Mouse (Mus musculus) hindbrain, embryonic 16.5 days (tissue): Measurements from ENCODE around the gene Cryab. TPM values are rescaled to one million over a fixed set of nuclear protein-coding genes. Genes with fewer than 3 reads are reported as not detected.

Experiments used
- ATAC-seq: fragments of 200-750 bp; cut with Nextera tagmentation; 2 replicates; pipeline ENCODE4 v1.8.0; 2017; ENCODE audit warnings: moderate TSS enrichment, moderate library complexity
- H3K27ac ChIP-seq: fragments of 300-500 bp; sonication (generic); 2 replicates; pipeline ENCODE4 v1.5.1; 2014; ENCODE audit warnings: low read depth, mild to moderate bottlenecking, control low read depth, low read length, moderate library complexity
- H3K27me3 ChIP-seq: fragments of 300-500 bp; sonication (generic); replicated peaks from 2 replicates; pipeline ENCODE4 v1.6.1; 2014; ENCODE audit warnings: low read length; ENCODE audit not compliant: control insufficient read depth, insufficient read depth
- H3K36me3 ChIP-seq: fragments of 300-500 bp; sonication (generic); 2 replicates; pipeline ENCODE4 v1.6.1; 2014; ENCODE audit warnings: mild to moderate bottlenecking, low read length, moderate library complexity, mixed read lengths; ENCODE audit not compliant: control insufficient read depth, insufficient read depth
- H3K4me1 ChIP-seq: fragments of 300-500 bp; sonication (generic); 2 replicates; pipeline ENCODE4 v1.6.1; 2014; ENCODE audit warnings: low read depth, low read length; ENCODE audit not compliant: control insufficient read depth, insufficient read depth
- H3K4me2 ChIP-seq: fragments of 300-500 bp; sonication (generic); 2 replicates; pipeline ENCODE4 v1.6.1; 2014; ENCODE audit warnings: mild to moderate bottlenecking, low read length, control low read depth, moderate library complexity
- H3K4me3 ChIP-seq: fragments of 300-500 bp; sonication (generic); 2 replicates; pipeline ENCODE4 v1.5.1; 2014; ENCODE audit warnings: mild to moderate bottlenecking, low read length, control low read depth, moderate library complexity
- H3K9ac ChIP-seq: fragments of 300-500 bp; sonication (generic); 2 replicates; pipeline ENCODE4 v1.6.1; 2014; ENCODE audit warnings: low read depth, mild to moderate bottlenecking, control low read depth, low read length, moderate library complexity
- H3K9me3 ChIP-seq: fragments of 300-500 bp; sonication (generic); 2 replicates; pipeline ENCODE4 v1.6.1; 2014; ENCODE audit warnings: mild to moderate bottlenecking, low read length, moderate library complexity; ENCODE audit not compliant: control insufficient read depth
- WGBS: fragments of 180-500 bp; shearing (Covaris S2); extraction: QIAGEN DNeasy Blood & Tissue Kit; methylation state at CpG from one replicate; pipeline ENCODE4 v1.1.7; 2014; 5-methylcytosine and 5-hydroxymethylcytosine counted together
- polyA plus RNA-seq: library from polyadenylated mRNA; unstranded; fragments of >200 nt; fragmentation: Nextera tagmentation; extraction: Ambion mirVana; gene quantifications from 2 replicates; pipeline ENCODE4 v1.2.1, GENCODE M21; 2015

The Cryab gene
- polyA plus RNA-seq, 1 experiment from 2014 or later = 16.3 TPM

DNA sequence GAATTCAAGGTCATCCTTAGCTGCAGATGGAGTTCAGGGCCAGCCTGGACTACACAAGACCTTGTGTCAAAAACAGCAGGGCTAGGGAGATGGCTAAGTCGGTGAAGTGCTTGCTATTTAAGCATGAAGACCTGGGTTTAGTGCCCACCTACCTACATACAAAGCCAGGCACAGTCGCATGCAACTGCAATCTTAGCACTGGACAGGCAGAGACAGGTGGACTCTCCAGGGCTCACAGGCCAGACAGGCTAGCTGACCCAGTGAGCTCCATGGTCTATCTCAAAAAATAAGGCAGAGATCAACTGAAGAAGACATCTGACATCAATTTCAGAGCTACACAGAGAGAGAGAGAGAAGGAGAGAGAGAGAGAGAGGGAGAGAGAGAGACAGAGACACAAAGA is 27.0 kb upstream of the Cryab start:
- no peak for ATAC-seq
- Histone ChIP-seq H3K27me3 (no peaks in the 10 kb centered on the region), H3K9me3 (no peaks in the 10 kb centered on the region), H3K27ac (peak overlapping the region; percentile 52; the same call in 1 of the 2 replicates), H3K4me1 (peaks cover 41% of the 10 kb centered on the region), H3K4me2 (peak overlapping the region; percentile 26; the same call in 1 of the 2 replicates), H3K9ac (0 out of 2 replicates have a peak overlapping the region, but pooled peaks have one; percentile 10), H3K36me3 (no peaks in the 10 kb centered on the region), H3K4me3 (no peak overlapping the region)
- 68% methylated on average over 2 of the region's 2 CpGs for WGBS

- peaks cover 41% of the 10 kb centered on the region for H3K4me1 ChIP-seq
- no peaks in the 10 kb centered on the region for H3K27me3 ChIP-seq
- no peak overlapping the region for H3K9ac ChIP-seq
- 46% methylated on average over 3 of the region's 3 CpGs for WGBS
- H3K4me3 ChIP-seq = no peak overlapping the region
- H3K27ac ChIP-seq = peak overlapping the region; percentile 26; the same call in 1 of the 2 replicates
- no peak for ATAC-seq
- H3K4me2 ChIP-seq = peak overlapping the region; percentile 26; the same call in 1 of the 2 replicates
- H3K9me3 ChIP-seq = no peaks in the 10 kb centered on the region
- no peaks in the 10 kb centered on the region for H3K36me3 ChIP-seq
Measured at GRCm38 (mm10) chr9:50724661-50725330, 26.3 kb upstream of the Cryab start.

- no peak for ATAC-seq
- H3K27ac ChIP-seq = peak overlapping the region; percentile 59; the same call in 1 of the 2 replicates
- H3K4me3 ChIP-seq = peak overlapping the region; percentile 63
- no peaks in the 10 kb centered on the region for H3K9me3 ChIP-seq
- H3K27me3 ChIP-seq = no peaks in the 10 kb centered on the region
- H3K4me2 ChIP-seq = peak overlapping the region; percentile 70
- H3K9ac ChIP-seq = peak overlapping the region; percentile 66
- no peaks in the 10 kb centered on the region for H3K36me3 ChIP-seq
- WGBS = 24% methylated on average over 8 of the region's 8 CpGs
- H3K4me1 ChIP-seq = peaks cover 41% of the 10 kb centered on the region
Measured at GRCm38 (mm10) chr9:50725921-50726590, 25.1 kb upstream of the Cryab start.

- H3K4me1 ChIP-seq = peaks cover 36% of the 10 kb centered on the region
Measured at GRCm38 (mm10) chr9:50727171-50727924, 23.8 kb upstream of the Cryab start.

DNA sequence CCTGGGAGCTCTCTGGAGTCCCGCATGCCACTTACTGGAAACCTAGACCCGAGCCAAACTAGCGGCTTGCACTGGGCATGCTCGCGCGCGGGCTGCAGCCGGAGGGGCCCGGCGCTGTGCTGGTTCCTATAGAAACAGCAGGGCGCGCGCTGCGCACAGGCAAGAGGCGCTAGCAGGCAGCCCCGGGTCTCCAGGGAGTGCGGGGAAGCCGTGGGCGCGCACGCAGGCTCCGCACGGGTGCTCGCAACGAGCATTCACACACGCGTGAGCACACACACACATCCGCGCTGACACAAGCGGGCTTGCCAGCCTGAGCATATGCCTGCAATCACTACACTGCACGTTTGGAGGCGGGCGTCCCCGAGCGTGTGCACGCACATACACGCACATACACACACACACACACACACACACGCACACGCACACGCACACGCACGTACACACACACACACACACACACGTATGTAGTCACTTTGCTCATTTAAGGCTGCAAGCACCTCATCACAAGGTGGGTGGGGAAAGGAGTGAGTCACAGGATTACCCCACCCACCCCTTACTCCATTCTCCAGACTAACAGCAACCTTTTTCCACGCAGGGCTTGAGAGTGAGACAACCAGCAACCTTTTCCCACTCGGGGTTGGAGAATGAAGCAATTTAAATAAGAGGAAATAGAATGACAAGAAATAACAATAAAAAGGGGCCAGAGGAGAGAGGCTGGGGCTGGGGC is 23.0 kb upstream of the Cryab start:
- H3K36me3 ChIP-seq = no peaks in the 10 kb centered on the region
- peak overlapping the region; percentile 63 for H3K4me3 ChIP-seq
- WGBS = under 1% methylated on average over 42 of the region's 45 CpGs
- peak overlapping the region; percentile 66 for H3K9ac ChIP-seq
- ATAC-seq = peak; percentile 97
- H3K27me3 ChIP-seq = no peaks in the 10 kb centered on the region
- H3K4me1 ChIP-seq = peaks cover 32% of the 10 kb centered on the region
- no peaks in the 10 kb centered on the region for H3K9me3 ChIP-seq
- peak overlapping the region; percentile 85 for H3K27ac ChIP-seq
- peak overlapping the region; percentile 70 for H3K4me2 ChIP-seq

More at GRCm38 (mm10) chr9:50727171-50727924, 23.8 kb upstream of the Cryab start:
- Histone ChIP-seq H3K4me3 (peak overlapping the region; percentile 63), H3K27me3 (no peaks in the 10 kb centered on the region), H3K9ac (peak overlapping the region; percentile 66), H3K36me3 (no peaks in the 10 kb centered on the region), H3K4me2 (peak overlapping the region; percentile 70), H3K9me3 (no peaks in the 10 kb centered on the region), H3K27ac (peak overlapping the region; percentile 85)
- ATAC-seq = peak; percentile 26
- 3% methylated on average over 29 of the region's 30 CpGs for WGBS

GRCm38 (mm10) chr9:50729600-50729999 is 21.5 kb upstream of the Cryab start:
- Histone ChIP-seq H3K4me2 (no peak overlapping the region), H3K4me1 (peaks cover 19% of the 10 kb centered on the region), H3K27ac (no peak overlapping the region), H3K27me3 (no peaks in the 10 kb centered on the region), H3K36me3 (no peaks in the 10 kb centered on the region), H3K4me3 (no peak overlapping the region), H3K9me3 (no peaks in the 10 kb centered on the region), H3K9ac (no peak overlapping the region)
- no peak for ATAC-seq
- 76% methylated on average over 4 of the region's 4 CpGs for WGBS

- 6% methylated on average over 4 of the region's 4 CpGs for WGBS
- ATAC-seq = no peak
Measured at GRCm38 (mm10) chr9:50732560-50732959, 18.6 kb upstream of the Cryab start.

DNA sequence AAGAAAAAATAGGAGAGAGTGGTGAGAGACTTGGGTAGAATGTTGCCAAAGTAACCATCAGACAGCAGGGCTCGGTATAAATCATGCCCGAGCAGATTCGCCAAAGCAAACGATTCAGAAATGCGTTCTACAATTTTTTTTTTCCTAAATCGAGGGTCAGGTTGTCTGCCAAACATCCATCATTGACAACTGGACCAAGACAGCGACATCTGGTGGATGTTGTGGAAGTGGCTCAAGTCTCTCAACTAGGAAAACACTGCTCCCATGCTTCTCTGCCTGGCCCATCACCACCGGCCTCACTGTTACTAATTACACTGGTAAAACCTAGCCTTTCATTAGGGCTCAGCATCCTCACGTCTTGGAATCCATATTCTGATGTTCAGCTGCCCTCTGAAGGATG is 16.1 kb upstream of the Cryab start:
- H3K36me3 ChIP-seq = no peaks in the 10 kb centered on the region
- no peaks in the 10 kb centered on the region for H3K27me3 ChIP-seq
- H3K9ac ChIP-seq = no peak overlapping the region
- peak overlapping the region; percentile 36 for H3K4me2 ChIP-seq
- no peak overlapping the region for H3K4me3 ChIP-seq
- peaks cover 6% of the 10 kb centered on the region; the same call in 1 of the 2 replicates for H3K4me1 ChIP-seq
- H3K9me3 ChIP-seq = no peaks in the 10 kb centered on the region
- 2% methylated on average over 9 of the region's 9 CpGs for WGBS
- no peak overlapping the region for H3K27ac ChIP-seq
- no peak for ATAC-seq

More at GRCm38 (mm10) chr9:50732560-50732959, 18.6 kb upstream of the Cryab start:
- Histone ChIP-seq H3K27me3 (no peaks in the 10 kb centered on the region), H3K4me3 (no peak overlapping the region), H3K4me1 (peaks cover 4% of the 10 kb centered on the region; the same call in 1 of the 2 replicates), H3K9me3 (no peaks in the 10 kb centered on the region), H3K27ac (no peak overlapping the region), H3K9ac (no peak overlapping the region), H3K4me2 (no peak overlapping the region), H3K36me3 (no peaks in the 10 kb centered on the region)
